Mouse (Mus musculus) kidney, postnatal 4 days (tissue): Measurements from ENCODE around the gene Cd59b.
"Not testable (repeated sequence)": the region's sequence is repeated elsewhere in the genome, so short reads cannot be mapped to it uniquely, and the experiment has no call there.

Source experiments
- DNase-seq, 2 experiments: peaks; one replicate each; pipeline ENCODE4 v3.0.0; 2021; ENCODE audit warnings: mixed read lengths in 2 of 2

Cd59b gene

DNA sequence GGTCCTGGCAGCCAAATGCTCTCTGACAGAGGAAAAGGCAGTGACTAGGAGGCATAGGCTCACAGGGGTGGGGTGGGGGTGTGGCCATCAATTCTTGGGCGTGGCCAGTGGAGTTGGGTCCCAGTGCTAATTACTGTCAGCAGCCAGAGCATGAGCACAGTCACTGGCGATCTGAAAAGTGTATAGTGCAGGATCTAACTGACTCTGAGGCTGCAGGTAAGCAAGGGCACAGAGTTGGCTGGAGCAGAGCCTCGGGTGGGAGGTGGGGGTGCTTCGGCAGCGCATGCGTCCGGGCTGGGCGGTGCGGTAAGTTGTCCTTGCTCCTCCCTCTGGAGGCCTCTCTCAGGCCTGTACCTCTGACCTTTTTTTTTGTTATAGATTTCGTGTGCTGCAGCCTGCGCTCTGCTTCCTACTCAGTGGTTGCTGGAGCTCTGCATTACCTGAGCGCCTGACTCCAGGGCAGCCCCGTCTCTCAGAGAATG lies at the start of gene Cd59b:
Gene Cd59b, plus strand, starts transcription at position 146 of the 482 bp plus-strand sequence.
- peak; percentile 72 to 79 for DNase-seq

DNA sequence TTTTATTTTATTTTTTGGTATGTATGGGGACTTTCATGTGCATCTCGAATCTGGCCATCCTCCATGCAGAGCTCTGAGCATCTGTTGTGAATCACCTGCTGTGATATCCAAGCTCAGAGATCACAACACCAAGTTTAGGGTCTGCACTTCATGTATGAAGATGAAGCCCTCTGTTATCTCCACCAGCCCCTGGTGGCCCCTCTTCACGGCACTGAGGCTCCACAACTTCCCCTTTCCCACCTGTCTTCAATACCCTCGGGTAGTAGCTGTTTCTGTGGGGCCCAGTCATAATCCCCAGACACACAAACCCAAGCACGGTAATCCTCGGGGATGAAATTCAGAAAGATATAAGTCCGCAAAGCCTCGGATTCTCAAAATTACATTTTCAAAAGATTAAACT lies 46.6 kb upstream of the Cd59b start:
- no peak for DNase-seq

DNA sequence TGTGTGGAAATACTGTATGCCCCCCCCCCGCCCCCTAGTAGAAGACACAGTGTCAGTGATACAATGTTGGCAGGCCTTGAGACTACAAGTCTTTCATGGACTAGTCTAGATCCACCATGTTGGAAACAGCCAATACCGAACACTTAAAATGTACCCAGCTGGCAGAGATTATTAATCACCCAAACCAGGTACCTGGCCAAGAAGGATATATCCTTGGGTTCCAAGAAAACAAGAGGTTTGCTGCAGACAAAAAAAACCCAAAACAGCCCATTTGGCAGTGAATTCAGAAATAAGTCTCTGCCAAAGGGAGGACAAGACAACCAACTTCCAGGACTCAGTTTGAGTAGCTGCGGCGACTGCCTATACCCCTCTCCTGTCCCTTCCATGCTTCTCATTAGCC lies 45.0 kb upstream of the Cd59b start:
- DNase-seq: no peak

DNA sequence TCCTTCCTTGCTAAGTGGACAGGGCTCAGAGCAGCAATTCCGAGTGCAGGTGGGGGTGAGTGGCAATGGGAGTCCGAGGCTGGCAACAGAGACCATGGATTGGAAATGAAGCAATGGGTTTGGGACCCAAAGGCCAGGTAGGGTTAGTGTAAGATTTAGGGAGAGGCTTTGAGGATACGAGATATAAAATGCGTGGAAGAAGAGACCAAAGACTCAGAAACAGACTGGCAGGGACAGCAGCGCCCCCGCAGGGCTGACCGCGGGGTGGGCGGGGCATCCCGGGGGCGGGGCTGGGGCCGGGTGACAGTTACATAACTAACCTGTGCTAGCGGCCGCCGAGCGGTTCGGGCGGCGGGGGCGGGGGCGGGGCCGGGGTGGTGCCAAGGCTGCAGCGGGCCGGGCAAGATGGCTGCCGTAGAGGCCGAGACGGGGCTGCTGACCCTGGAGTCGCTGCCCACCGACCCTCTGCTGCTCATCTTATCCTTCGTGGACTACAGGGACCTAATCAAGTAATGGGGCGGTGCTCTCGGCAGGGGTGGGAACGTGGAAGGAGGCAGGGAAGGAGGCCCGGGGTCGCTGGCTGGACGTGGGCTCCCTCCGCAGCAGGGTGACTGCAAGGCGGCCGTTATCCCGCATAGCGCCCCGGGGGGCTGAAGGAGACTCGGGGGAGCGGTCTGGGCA lies 42.1 kb upstream of the Cd59b start, which contains the start of gene Fbxo3:
Gene Fbxo3, plus strand, starts transcription at position 264 of the 681 bp plus-strand sequence.
- peak; percentile 92 to 95 for DNase-seq

DNA sequence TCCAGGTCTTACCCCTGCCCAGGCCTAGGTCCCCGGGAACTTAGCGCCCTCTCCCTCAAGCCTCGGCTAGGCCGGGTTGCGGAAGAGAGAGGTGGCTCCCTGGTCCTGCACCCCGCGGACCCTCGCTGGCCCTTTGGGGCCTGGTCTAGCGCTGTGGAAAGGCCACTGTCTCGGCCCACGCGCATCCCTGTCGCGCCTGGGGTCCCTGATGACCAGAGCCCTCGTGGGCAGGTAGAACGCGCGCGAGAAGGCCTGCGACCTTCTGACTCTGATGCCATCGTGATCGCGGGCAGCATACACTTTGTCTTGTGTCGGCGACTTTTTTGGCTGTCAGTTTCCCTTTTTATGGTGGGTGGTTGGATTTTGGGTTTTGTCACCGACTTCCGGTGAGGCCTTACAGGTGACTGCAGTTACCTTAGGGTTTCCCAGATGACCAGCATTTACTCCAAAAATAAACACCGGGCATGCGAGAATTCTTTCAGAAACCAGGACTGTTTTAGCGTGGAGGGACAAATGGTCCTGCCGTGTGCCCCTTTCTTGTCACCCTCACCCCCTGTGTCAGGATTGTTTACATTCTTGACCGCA lies 41.4 kb upstream of the Cd59b start, which contains the start of gene 4931422A03Rik:
Gene 4931422A03Rik, minus strand, starts transcription at position 223 of the 585 bp plus-strand sequence.
- no peak for DNase-seq

DNA sequence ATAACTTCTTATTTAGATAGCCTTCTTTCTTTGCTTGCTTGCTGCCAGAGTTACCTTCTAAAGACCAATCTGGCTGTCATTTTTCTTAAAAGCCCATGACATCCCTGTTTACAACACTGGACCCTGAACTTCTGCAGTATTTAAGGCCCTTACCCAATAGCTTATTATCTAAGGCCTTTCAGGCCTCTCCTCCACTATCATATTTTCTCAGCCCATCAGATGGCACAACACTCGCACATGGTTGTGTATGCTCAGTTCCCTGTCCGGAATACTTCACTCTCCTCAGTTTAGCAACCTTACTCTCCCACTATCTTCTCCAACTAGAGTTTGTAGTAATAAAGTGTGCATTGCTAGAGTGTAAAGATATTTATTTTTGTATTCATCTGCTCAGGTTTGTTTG lies 40.6 kb upstream of the Cd59b start:
- DNase-seq: no peak

DNA sequence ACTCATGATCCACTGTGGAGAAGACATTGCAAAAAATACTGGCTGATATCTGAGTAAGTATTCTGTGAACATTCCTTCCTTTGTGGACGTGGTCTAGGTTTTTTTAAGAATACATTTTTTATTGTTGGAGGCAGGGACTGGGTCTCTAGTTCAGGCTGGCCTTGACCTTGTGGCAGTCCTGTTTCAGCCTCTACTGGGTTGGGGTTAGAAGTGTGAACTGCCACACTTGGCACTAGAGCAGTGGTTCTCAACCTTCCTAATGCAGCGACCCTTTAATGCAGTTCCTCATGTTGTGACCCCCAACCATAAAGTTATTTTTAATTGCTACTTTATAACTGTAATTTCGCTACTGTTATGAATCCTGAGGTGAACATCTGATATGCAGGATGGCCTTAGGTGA lies 39.3 kb upstream of the Cd59b start:
- no peak for DNase-seq

DNA sequence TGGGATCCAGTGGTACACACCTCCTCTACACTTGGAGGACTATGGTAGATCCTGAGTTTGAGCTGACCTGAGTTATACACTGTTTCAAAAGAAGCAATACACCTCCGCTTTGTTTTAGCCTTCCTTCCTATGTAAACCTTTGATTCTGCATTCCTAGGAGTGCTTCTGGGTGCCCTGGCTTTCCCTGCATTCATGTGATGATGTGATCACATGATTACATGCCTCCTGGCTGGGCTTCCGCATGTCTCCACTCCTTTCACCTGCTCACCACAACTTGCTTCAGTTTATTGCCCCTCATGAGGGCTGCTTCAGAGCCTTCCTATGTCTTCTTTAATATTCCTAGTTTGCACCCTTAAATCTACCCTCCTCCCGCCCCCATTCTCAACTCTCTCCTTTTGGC lies 37.6 kb upstream of the Cd59b start:
- no peak for DNase-seq

DNA sequence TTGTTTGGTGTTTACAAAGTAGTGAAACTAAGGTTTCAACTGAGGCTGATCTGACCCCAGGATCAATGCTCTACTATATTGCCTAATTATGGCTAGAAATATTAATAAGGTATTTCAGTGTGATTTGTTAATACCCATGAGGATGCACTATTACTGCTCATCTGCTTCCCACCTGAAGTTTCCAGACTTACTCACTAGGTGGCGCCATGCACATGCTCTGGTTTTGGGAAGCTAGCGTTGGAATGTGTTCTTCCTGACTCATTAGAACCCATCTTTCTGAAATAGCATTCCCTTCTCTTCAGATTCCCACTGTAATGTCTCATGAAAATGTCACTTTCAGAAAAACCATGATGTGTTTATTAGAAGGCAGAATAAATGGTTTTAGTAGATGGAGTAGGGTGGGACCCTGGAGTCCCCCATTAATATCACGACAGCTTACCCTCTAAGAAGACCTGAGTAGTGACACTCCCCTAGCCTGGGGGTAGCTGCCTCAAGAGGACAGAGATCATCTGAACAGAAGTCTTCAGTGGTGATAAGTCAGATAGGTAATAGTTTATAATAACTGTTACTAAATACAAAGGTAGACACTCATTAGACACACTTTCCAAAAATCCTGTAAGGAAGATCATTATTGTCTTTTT lies 34.7 kb upstream of the Cd59b start:
- peak; percentile 74 to 76 for DNase-seq

DNA sequence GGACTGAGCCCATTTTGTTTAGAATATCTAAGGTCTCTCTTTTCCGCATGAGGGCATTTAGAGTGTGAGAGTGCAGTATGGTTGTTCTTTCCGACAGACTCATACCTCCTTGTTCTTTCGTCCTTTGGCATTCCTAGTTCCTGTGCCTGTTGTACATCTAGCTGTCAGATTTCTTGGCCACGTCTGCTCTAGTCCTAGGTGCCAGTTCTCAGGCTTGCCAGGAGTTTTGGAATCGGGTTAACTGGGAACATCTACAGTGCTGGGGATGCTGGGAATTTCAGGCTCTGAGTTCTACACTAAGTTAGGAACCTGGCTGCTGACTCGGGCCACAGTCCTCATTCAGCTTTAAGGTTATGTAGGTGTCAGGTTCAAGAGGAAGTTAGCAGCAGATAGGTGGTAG lies 34.1 kb upstream of the Cd59b start:
- DNase-seq: no peak

DNA sequence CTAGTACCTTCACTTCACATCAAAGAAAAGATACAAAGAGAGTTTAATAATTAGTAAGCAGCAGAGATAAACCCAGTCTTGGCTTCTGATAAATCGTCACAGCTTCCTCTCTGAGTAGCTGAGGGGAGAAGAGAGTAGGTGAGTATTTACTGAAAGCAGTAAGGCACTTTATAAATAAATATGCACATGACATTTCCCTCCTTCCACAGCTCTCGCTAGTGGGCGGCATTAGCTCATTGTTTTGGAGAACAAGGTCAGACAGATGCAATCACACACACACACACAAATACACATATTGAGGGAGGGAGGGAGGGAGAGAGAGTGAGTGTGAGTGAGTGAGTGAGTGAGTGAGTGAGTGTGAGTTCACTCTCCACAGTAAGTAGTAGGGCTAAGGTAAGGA lies 33.3 kb upstream of the Cd59b start:
- DNase-seq: no peak

DNA sequence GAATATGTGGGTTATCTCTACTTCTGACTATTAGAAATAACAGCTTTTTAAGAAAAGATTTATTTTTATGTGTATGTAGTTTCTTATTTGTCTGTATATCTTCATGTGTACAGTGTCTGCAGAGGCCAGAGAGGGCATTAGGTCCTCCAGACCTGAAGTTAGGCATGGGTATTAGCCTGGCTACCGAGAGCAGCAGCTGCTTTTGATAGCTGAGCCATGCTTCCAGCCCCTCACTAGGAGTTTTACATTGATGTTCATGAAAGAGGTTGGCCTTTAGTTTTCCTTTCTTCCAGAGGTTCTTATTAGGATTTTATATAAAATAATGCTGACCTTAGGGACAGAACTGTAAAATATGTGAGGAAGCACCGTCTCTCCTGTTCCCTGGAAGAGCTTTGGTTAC lies 31.4 kb upstream of the Cd59b start:
- no peak for DNase-seq

DNA sequence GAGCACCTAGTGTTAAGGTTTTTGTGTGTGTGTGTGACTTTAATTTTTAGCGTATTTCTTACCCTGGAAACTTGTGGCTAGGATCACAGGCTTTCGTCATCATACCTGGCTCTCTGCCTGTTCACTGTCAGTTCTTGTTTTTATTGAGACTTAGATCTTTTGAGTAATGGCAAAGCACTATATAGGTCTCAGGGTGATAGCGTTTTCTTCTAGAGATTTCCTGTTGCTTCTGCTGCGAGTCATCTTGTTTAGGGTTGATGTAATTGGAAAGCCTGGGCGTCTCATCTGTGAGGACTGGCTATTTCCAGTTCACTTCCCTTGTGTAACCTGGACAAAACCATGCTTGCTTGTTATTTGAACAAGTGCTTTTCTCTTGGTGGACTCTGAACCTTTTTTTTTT lies 28.0 kb upstream of the Cd59b start:
- peak; percentile 11 to 13 for DNase-seq

DNA sequence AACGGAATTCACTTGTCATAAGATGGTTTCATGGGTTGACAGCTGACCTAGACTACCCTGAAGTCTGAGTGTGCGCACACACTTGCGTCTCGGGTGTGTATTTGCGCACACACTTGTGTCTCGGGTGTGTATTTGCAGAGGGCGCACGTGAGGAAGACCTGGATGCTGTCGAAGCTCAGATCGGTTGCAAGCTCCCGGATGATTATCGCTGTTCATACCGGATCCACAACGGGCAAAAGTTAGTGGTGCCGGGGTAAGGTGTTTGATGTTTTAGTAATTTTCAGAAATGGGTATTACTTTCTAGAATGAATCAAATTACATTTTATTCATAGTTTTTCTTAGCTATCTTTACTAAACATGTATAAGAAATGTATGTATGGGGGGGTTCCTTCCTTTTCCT lies 26.9 kb upstream of the Cd59b start:
- DNase-seq: no peak

DNA sequence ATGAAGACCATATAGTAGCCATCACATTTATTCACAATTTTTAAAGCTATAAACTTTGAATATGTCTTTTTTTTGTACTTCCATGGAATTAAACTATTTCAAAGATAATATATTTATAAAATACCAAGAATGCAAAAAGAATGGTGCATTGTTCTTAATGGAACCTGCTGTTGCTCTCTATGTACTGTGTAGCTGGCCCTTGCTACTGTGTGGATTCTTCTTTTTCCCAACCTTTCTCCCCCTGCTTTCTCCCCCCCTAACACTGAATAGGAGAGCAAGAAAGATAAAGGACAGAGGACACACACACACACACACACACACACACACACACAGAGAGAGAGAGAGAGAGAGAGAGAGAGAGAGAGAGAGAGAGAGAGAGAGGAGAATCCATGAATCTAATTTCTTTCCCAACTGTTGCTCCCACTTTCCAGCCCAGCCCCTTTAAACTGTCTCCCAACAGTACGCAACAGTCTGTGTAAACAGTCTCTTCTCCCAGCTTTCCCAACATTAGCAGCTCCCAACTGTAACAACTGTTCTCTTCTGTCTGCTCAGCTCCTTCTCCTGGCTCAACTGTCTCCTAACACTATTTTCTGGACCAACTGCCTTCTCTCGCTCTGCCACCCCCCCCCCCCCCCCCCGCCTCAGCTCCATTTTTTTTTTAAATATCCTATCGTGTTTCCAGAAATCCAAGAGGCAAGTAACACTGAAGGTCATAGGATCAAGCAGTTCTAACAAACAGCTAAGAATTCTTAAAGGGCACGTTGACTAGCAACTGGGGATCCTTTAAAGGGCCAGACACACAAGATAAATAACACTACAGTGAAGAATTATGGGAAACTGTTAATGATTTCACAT lies 25.8 kb upstream of the Cd59b start:
- DNase-seq: no peak

DNA sequence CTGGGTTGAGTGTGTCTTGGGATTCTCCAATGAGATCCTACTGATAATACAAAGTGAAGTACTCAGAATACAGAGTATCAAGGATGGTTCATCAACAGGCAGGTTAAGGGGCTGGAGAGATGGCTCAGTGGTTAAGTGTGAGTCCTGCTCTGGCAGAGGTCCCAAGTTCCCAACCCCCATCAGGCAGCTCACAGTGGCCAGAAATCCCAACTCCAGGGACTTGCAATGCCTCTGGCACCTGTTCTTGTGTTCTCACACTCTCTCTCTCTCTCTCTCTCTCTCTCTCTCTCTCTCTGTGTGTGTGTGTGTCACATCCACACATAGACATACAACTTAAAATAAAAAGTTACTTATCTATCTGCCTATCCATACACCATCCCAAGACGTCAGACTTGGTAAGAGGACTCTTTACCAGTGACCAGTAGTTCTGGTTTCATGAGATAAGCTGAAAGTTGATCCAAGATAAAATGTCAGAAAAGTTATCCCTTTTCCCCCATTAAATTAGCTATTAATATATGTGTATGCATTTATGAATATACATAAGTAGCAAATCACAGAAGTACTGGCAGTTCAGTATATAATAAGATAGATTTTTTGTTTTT lies 25.1 kb upstream of the Cd59b start:
- DNase-seq: no peak

DNA sequence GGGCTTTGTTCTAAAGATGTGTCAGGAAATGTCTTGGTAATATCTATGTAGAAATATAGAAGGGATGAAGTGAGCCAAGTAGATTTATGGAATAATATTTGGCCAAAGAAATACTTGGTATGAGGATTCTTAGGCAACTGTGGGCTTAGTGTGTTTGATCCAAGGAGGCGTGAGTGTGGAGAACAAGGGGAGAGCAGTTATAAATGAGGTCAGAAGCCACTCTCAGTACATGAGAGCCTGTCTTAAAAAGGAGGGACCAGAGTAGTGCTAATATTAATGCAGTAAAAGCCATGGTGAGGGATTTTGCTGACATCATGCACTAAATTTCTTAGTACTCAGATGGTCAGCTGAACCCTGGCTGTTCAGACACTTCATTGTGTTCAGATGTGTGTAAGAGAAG lies 11.3 kb upstream of the Cd59b start:
- DNase-seq: no peak

DNA sequence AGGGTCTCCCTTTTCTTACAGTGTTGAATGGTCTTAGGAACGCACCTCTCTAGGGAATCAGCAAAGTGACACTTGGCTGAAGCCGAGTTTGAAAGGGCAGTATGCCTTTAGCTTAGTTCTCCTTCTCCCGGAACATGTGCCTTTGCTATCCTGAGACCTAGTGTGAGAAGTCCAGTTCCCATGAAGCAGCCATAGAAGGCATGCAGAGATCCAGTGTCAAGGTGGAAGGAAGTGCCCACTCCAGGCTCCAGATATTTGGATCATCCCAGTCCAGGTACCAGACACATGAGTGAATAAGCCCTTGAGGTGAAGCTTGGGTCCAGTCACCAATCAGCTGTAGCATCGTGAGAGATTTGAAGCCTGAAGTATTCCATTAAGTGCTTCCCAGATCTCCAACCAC lies 10.7 kb upstream of the Cd59b start:
- DNase-seq: no peak

DNA sequence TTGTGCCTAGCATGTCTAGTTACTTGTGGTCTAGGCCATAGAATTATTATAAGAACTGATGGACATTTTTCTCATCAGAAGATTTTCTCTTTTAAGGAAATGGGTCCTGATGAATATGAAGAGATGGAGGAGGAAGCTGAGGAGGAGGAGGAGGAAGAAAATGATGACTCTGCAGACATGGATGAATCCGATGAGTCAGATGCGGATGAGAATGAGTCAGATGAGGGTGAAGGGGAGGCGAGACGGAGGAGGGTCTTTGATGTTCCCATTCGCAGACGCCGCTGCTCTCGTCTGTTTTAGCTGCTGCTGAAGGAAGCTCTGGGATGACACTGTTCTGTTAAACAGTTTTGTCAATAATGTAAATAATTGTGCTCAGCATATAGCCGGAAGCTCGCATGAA lies 9.9 kb upstream of the Cd59b start:
- DNase-seq: no peak

DNA sequence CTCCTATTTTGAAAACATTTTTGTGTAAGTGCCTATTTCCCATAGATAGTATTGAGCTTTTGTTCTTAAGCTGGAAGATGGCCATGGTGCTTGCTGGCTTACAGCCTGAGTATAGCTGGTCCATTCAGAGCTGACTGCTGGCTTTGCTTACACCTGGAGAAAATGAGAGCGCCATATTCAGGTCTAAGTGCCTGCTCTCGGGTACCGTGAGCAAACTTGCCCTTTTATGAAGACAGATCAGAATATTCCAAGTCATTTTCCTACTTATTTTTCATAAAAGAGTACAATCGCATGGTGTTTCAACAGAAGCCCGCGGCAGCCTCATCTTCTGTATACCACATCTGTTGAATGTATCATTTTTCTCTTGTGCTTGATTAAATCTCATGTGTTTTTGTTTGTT lies 8.7 kb upstream of the Cd59b start:
- DNase-seq: no peak

DNA sequence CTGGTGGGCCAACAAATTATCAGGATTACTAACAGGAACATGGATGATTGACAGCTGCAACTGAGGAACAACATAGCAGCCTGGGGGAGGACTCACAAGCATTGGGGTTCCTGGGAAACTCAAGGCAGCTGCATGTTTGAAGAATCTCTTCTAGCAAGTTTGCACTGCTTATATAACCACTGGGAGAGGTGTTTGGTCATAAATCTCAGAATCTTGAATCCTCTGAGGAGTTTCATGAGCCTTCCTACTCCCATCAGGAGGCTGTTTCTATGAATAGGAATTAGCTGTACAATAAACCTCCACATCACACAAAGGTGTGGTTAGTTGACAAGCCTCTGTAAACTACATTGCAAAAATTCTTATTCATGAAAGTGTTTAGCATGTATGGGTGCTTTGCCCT lies 7.0 kb upstream of the Cd59b start:
- DNase-seq: no peak

DNA sequence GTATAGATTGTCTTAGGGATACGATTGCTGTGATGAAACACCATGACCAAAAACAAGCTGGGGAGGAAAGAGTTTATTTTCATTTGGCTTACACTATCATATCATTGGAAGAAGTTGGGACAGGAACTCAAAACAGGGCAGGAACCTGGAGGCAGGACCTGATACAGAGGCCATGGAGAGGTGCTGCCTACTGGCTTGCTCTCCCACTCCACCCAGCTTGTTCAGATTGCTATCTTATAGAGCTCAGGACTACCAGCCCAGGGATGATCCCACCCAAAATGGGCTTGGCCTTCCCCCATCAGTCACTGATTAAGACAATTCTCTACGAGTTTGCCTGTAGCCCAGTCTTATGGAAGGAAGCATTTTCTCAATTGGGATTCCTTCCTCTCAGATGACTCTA lies 5.5 kb upstream of the Cd59b start:
- DNase-seq: no peak

DNA sequence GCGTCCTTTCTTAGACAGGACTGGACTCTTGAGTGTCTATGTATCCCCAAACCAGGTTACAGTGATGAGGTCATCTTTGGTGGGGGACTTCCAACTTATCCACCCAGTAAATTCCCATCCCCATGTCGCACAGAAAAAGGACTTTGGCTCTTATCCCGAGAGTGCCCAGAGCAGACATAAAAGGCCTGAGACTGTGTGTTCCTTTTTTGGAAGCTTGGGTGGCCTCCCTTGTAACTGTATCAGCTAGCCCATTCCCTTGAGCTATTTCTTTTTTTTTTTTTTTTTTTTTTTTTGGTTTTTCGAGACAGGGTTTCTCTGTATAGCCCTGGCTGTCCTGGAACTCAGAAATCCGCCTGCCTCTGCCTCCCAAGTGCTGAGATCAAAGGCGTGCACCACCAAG lies 4.1 kb upstream of the Cd59b start, which contains the start of gene Gm10912:
Gene Gm10912, plus strand, starts transcription at position 301 of the 400 bp plus-strand sequence.
- not testable (repeated sequence) for DNase-seq
